Mouse (Mus musculus) E14TG2a.4 (cell line): ENCODE measurements around the gene Inppl1.

Experiments
- CTCF ChIP-seq: conservative IDR thresholded peaks from 2 replicates; pipeline ENCODE4 v1.5.1; 2014; ENCODE audit warnings: low read length
- NANOG ChIP-seq: IDR thresholded peaks from 2 replicates; pipeline ENCODE4 v1.6.1; 2014; ENCODE audit warnings: borderline replicate concordance, low read length, mixed read lengths
- POU5F1 ChIP-seq: IDR thresholded peaks from 2 replicates; pipeline ENCODE4 v1.6.1; 2014; ENCODE audit warnings: low read length, borderline replicate concordance

- TF ChIP-seq CTCF = no peak
- no peak for TF ChIP-seq POU5F1
- no peak for TF ChIP-seq NANOG
These were observed 65.3 kb downstream of the Inppl1 start for GRCm38 (mm10) chr7:101772687-101773086.
